Mouse (Mus musculus) mouse trophoblast stem cell (cell line): Measurements from ENCODE around the gene Utp14b.

Experiments
- in situ Hi-C, 2 experiments: fragments of 300-500 bp; cut with MseI, MboI; formaldehyde crosslinking; loops; 2 replicates in 1 of 2; 3 replicates in 1 of 2; pipeline ENCODE4 v1.15.1; 2025

The Utp14b gene

GRCm38 (mm10) chr1:78684128-78684527, 26.3 kb downstream of the Utp14b start:
- in situ Hi-C loops = no loop called here

DNA sequence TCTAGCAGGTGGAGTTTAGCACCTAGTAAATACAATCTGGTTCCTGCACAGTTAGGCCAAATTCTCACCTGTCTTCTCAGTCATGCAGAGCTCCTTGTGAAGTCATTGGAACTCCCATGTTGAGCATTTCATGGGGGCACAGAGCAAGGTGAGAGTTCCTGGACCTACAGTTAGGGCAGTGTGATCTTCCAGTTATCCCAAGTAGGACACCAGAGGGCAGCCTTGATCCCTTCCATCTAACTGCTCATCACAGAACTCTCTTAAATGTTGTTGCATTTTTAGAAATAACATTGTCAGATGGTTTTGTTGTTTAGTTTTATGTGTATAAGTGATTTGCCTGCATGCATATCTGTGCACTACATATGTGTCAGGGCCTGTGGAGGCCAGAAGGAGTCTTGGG, 29.0 kb downstream of the Utp14b start:
- in situ Hi-C loops = no loop called here

DNA sequence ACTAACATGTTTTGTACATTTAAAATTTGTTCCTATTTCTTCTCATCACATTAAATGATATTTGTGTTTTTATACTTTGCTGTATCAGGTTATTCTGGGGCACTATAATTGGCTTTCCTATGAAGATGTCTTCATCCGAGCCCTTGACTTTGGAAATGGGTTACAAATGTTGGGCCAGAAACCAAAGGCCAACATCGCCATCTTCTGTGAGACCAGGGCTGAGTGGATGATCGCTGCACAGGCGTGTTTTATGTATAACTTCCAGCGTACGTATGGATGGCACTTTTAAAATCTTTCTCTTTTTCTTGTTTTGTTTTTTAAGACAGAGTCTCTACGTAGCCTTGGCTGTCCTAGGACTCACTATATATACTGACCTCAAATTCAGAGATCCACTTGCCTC, 30.3 kb downstream of the Utp14b start:
- in situ Hi-C loops = no loop called here

DNA sequence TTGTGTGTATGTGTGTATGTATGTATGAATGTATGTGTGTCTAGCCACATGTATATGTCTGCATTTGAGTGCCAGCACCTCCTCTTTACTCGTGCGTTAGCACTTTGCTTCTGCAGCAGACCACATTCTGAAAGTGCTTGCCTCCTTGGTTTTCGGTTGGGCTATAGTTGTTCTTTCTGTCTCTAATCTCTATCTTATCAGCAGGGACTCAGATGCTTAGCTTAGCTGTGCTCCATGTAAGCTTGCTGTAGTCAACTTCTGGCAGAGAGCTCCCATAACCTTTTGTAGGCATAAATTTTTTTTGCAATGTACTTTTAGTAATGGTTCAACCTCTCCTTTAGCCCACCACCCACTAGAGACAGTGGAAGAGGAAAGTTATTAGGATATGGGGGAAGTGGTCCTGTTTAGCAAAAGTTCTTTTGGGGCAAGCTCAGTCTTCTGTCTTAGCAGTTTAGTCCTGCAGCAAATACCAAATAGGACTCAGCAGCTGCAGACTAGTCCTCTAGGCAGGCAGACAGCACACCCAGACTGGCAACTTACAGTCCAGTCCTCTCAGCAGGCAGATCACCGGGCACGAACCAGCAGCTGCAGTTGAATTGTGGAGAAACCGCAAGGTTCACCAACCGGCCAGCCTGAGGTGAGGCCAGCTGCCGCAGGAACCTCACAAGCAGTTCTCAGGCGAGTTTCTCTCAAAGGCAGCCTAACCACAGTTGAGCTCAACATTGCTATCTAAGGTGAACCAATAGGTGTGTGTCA, 36.8 kb downstream of the Utp14b start:
- in situ Hi-C loops = no loop called here

DNA sequence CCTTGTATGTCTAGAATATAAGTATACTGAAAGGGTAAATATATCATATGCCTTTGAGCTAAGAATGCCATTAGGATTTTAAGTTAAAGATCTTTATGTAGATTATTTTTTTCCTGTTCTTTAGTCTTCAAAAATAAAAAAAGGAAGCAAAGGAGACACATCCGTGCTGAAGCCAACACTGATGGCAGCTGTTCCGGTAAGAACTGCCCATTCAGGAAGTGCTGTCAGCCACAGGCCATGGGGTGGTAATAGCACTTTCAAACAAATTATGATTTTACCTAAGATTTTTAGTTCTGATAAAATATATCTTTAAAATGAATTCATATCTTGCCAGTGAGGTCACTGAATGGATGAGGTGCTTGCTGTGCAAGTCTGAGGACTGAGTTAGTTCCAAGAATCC, 38.5 kb downstream of the Utp14b start:
- in situ Hi-C loops = no loop called here

DNA sequence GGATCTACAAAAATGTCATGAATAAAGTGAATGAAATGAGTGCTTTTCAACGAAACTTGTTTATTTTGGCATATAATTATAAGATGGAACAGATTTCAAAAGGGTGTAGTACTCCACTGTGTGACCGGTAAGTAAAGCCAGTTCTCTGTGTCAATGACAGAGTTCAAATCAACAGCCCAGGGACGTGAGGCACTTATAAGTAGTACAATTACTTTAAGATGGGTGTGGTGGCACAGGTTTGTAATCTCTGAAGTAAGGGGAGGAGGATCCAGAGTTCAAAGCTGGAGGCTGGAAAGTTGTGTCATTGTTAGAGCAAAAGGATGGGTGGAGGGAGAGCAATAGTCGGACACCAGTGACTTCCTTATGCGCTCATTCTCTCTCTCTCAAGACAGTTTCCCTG, 39.1 kb downstream of the Utp14b start:
- in situ Hi-C loops = no loop called here

- in situ Hi-C loops = no loop called here
Measured at GRCm38 (mm10) chr1:78698138-78698537, 40.3 kb downstream of the Utp14b start.

DNA sequence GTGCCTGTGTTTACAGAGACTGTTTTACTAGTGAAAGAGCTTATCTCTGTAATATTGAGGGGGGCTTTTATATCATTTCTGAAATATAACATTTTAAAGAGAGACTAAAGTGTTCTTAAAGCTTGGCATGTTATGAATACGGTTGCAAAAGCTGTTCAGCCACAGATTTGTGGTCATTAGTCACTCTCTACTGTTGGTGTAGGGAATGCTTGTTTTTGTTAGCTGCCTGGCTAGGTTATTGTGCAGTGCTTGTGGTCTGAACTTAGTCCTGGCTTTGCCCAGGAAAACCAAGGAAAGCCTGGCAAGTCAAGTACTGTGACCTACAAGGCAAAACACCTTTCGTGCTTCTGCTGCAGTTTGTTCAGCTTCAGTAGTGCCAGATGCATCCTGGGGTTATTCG, 43.9 kb downstream of the Utp14b start:
- in situ Hi-C loops = no loop called here

- in situ Hi-C loops = no loop called here
Measured at GRCm38 (mm10) chr1:78702282-78702963, 44.6 kb downstream of the Utp14b start.

DNA sequence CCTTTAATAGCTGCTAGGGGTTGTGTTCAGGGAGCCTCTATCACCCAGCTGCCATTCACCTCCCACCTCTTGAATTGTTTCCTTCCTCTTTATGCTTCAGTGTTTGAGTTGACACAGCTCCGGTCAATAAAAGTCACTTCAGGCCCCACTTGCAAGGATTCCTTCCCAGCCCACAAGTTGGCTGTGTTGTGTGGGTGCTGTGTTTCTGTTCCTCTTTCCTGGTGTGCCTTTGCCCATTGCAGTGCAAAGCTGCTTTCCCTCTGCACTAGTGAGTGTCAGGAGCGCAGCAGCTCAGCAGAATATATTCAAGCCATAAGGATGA, 45.1 kb downstream of the Utp14b start:
- in situ Hi-C loops = no loop called here

GRCm38 (mm10) chr1:78706338-78706737, 48.5 kb downstream of the Utp14b start:
- in situ Hi-C loops = no loop called here

GRCm38 (mm10) chr1:78707280-78707679, 49.4 kb downstream of the Utp14b start:
- in situ Hi-C loops = no loop called here

- in situ Hi-C loops = no loop called here
Measured at GRCm38 (mm10) chr1:78710026-78710425, 52.2 kb downstream of the Utp14b start.

- in situ Hi-C loops = no loop called here
Measured at GRCm38 (mm10) chr1:78710613-78711329, 52.9 kb downstream of the Utp14b start.
